Mouse (Mus musculus) frontal cortex, postnatal 14 days (tissue): ENCODE results near the gene Pcdh9.

Experiments
- DNase-seq, 2 experiments: peaks; one replicate each; pipeline ENCODE4 v3.0.0; 2022; ENCODE audit warnings: low spot score in 2 of 2

Gene Pcdh9

DNA sequence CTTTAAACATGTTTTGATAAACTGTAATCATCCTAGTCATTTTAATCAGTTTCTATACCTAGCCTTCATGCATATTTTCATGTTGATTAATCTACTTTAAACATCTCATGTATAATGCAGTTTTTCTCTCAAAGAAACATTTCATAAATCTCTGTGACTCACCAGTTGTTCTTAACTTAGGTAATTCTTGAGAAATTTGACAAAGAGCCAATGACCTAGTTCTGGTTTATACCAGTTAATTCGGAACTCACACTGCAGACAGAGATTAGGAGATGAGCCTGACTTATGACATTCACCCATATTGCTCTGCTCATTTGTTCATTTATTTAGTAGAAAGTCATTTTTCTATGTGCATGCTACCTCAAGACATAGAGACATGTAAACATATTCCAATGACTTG lies 328.9 kb downstream of the Pcdh9 start:
- no peak for DNase-seq

- DNase-seq: no peak
Observed at GRCm38 (mm10) chr14:93553771-93554170, 336.7 kb downstream of the Pcdh9 start.

- no peak for DNase-seq
Observed at GRCm38 (mm10) chr14:93545575-93545974, 344.9 kb downstream of the Pcdh9 start.

GRCm38 (mm10) chr14:93543970-93544627 lies 346.4 kb downstream of the Pcdh9 start:
- DNase-seq: no peak

- DNase-seq: peak in 1 of 2 experiments; percentile 36
Observed at GRCm38 (mm10) chr14:93543561-93543960, 346.9 kb downstream of the Pcdh9 start.

GRCm38 (mm10) chr14:93534928-93535327 lies 355.6 kb downstream of the Pcdh9 start:
- DNase-seq: no peak

DNA sequence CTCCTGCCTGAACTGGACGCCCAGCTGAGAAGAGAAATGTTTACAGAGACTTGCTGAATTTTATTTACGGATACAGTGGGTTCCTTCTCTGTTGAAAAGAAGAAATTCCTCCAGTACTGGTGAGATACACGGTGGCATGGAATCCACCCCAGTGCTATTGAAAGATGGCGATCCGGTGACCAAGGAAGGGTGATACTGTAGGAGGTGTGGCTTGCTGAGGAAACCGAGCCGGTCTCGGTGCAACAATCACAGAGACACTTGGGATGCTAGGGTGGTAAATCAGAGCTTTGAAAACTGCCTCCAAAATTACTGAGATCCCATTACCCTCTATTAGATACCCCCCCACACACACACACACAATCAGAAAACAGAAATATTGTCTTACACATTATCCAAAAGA lies 367.0 kb downstream of the Pcdh9 start:
- no peak for DNase-seq

- DNase-seq: no peak
Observed at GRCm38 (mm10) chr14:93520166-93520565, 370.3 kb downstream of the Pcdh9 start.

DNA sequence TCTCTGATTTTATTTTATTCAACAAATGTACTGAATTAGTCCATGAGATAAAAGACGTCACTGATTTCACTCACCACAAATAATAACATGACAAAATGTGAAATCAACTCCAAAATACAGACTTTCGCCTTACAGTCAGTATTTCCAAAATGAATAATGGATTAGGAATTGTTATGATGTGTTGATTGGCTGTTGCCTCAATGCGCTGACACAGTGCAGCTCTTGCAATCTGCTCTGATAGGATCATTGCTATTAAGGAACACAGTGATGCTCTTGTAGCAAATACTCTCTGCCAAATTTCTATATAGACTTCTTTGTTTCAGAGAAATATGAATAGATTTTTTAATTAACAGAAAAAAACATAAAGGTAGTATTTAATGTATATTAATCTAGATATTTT lies 373.8 kb downstream of the Pcdh9 start:
- DNase-seq: no peak

GRCm38 (mm10) chr14:93506107-93506506 lies 384.4 kb downstream of the Pcdh9 start:
- DNase-seq: no peak

- peak; percentile 14 to 32 for DNase-seq
Observed at GRCm38 (mm10) chr14:93498813-93499690, 391.4 kb downstream of the Pcdh9 start.

DNA sequence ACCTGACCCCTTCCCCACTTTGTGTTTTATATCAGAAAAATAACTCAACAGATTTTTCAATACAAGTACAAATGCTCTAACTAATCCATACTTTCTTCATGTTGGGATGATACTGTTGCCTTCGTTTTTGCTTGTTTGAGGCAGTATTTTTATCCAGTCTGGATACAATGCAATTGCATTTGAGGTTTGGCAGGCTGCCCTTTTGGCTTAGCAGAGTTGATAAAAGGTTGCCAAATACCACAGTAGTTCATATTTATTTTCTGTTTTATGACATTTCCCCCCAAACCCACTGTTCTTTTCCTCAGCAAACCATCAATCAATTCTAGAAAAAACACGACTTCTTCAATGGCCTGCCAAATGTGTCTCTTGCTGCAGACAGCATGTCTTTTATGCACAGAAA lies 415.5 kb downstream of the Pcdh9 start:
- no peak for DNase-seq

- no peak for DNase-seq
Observed at GRCm38 (mm10) chr14:93472494-93472893, 418.0 kb downstream of the Pcdh9 start.

DNA sequence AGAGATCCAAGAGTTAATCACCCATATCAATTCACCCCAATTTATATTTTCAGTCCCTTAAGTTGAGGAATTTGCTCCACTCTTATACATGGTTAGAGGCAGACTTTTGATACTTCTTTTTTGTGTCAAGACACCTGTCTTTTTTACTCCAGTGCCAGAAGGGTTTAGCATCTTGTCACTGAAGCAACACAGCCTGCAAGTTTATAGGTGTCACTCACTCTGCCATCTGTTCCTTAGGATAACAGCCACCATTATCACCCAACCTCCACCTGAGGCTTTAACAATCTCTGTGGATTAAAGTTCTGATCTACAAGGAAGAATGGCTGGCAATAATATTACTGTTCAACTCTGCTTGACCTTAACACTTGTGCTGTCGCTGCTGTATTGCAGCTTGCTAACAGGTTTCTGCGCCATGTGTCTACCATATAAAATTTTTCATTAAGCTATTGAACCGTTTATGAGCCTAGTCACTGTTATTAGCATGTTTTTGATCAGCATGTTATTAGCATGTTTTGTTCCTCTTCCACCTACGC lies 427.1 kb downstream of the Pcdh9 start:
- no peak for DNase-seq

DNA sequence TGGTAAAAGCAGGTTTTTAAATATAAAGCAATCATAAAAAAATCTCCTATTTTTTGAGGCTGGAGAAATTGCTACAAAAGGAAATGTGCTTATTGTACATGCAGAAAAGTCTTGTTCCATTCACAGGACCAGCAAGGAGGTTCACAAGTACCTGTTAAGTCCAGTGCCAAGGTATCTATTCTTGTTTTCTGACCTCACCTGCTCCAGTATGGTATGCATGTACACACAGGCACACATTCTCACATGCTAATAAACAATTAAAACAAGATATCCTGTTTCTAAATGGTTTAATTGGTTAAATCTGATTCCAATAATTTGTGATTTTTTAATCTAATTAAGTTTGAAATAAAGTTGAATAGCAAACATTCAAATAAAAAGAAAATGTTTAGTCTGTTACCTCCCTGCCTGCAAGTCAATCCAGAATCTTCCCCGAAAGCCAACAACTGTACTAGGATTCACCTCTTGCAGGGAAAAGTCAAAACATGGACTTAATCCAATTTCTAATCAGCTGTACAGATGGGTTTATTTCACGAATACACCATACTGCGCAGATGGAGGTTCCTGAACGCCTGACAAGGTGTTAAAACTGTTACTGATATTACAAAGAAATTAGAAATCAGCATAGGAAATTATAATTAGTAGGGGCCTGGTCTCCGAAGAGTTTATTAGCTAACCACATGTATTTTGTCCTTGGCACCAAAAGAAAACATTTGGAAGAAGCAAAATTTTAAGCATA lies 439.4 kb downstream of the Pcdh9 start:
- DNase-seq: no peak

DNA sequence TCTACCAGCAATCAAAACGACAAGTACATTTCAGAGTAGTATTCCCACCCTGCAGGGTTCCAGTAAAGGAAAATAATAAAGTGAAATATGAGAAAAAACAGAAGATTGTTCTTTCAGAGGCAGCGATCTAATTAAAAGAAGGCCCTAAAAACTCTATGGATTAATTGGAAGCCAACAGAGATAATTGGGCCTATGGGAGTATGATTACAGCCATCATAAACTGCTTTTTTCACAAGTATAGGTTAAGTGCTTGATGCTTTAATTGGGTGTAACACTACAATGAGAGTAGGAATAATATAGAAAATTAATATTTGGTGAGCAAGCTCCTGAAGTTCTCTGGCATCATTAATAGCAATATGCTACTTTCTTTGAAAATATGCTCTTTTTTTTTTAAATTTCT lies 448.6 kb downstream of the Pcdh9 start:
- DNase-seq: no peak

DNA sequence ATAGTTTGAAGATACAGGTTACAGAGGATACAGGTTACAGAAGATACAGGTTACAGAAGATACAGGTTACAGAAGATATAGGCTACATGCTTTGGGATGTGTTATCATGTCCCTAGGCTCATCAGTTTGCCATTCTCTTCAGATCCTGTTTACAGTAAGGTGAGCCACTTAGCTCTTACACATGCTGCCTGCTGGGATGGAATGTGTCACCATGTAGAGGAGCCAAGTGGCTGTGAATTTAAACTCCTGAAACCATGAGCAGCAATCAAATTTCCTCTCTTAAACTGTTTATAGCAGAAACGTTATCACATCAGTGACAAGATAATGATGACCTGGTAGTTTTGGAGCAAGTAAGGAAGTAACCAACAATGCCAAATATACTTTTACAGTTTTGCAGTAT lies 453.3 kb downstream of the Pcdh9 start:
- DNase-seq: no peak

DNA sequence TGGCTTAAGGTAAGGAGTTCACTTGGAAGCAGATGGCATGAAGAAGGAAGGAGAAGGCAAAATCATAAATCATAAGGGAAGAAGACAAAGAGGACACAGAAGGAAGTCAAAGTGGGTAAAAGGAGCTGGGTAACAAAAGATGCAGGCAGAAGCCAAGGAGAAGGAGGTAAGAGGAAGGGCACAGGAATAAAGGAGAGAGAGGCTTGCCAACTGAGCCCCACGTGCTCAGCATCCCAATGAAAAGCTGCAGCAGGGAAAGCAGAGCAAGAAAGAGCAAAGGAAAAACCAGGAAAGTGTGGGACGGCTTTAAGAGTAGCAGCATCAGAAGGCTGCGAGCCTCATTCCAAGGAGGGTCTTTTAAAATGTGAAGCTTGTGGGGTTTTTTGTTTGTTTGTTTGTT lies 473.7 kb downstream of the Pcdh9 start:
- DNase-seq: peak in 1 of 2 experiments; percentile 9

GRCm38 (mm10) chr14:93415496-93415895 lies 475.0 kb downstream of the Pcdh9 start:
- no peak for DNase-seq

DNA sequence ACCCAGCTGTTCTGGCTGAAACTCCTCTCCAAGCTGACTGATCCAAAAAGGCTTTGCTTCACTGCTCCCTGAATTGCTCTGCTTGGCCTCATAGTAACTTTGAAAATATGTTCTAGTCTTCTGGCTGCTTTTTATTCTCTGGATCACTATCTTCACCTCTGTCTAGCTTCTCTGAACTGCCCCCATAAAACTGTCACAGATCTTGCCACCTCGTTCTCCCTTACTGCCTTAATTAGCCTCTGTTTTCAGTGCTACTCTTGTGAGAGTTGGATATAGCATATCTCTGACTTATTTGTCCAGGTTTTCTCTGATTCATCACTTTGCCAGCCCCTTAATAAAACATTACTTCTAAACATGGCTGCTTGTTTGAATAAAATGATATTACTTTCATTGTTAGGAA lies 481.2 kb downstream of the Pcdh9 start:
- no peak for DNase-seq

DNA sequence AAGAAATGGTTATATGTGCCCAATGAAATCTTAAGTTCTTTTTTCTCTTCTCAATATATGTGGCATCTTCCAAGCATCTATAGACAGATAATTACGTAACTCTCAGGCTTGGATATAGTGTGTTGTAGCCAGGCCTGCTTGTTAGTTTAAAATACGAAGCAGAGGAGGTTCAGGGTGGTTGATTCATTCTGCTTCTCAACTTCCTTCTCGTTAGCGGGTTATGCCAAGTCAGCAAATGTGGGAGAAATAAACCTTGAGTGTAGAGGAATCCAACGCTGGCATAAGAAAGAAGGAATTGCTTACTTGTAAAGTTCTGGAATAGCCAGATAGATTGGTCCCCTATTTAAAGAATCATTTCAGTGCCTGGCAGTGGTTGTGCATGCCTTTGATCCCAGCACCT lies 482.7 kb downstream of the Pcdh9 start:
- DNase-seq: no peak

DNA sequence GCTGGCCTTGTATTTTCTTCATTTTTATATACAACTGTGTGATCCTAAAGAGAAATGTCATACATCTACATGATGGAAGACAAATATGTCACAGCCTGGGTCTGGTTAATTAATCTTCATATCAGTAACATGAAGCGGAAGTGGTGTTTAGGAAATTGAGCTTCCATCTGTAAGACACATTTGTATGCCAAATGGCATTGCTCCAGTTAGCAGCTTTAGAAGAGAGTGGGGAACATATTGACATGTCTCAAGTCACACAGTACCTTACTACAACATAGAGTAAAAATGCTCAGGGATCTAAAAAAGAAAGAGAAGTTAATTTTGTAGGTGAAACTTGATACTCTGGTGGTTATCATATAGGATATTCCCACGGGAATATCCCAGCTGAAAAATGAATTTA lies 505.4 kb downstream of the Pcdh9 start:
- no peak for DNase-seq
